Mouse (Mus musculus) heart, embryonic 14.5 days (tissue): ENCODE data around the gene Mettl26. TPM values are rescaled to one million over a fixed set of nuclear protein-coding genes. Genes with fewer than 3 reads are reported as not detected.

Experiments
- ATAC-seq: fragments of 200-750 bp; cut with Nextera tagmentation; 2 replicates; pipeline ENCODE4 v1.8.0; 2017; ENCODE audit warnings: low read depth, moderate TSS enrichment; ENCODE audit not compliant: insufficient number of reproducible peaks, insufficient read depth, low FRiP score
- H3K27ac ChIP-seq, 2 experiments: fragments of 200-500 bp in 1 of 2; fragments of 300-500 bp in 1 of 2; sonication (generic) in 1 of 2; replicated peaks in 1 of 2; 2 replicates each; pipeline ENCODE4 v1.5.1; 2012 to 2014; ENCODE audit warnings: low read depth in 2 of 2, low read length in 2 of 2, control low read depth in 1 of 2, mild to moderate bottlenecking in 1 of 2, mixed read lengths in 1 of 2; ENCODE audit not compliant: control insufficient read depth in 1 of 2, insufficient read depth in 1 of 2
- H3K27me3 ChIP-seq: fragments of 300-500 bp; sonication (generic); 2 replicates; pipeline ENCODE4 v1.6.1; 2014; ENCODE audit warnings: mild to moderate bottlenecking, low read length, control low read depth; ENCODE audit not compliant: control insufficient read depth, insufficient read depth
- H3K36me3 ChIP-seq: fragments of 300-500 bp; sonication (generic); 2 replicates; pipeline ENCODE4 v1.6.1; 2014; ENCODE audit warnings: mild to moderate bottlenecking, control low read depth, low read length, mixed read lengths; ENCODE audit not compliant: control insufficient read depth, insufficient read depth
- H3K4me1 ChIP-seq, 2 experiments: fragments of 200-500 bp in 1 of 2; fragments of 300-500 bp in 1 of 2; sonication (generic) in 1 of 2; 2 replicates each; pipeline ENCODE4 v1.6.1; 2012 to 2014; ENCODE audit warnings: low read length in 2 of 2, control low read depth in 1 of 2, mixed read lengths in 1 of 2; ENCODE audit not compliant: control insufficient read depth in 2 of 2, insufficient read depth in 2 of 2
- H3K4me2 ChIP-seq: fragments of 300-500 bp; sonication (generic); 2 replicates; pipeline ENCODE4 v1.6.1; 2014; ENCODE audit warnings: mild to moderate bottlenecking, low read length
- H3K4me3 ChIP-seq, 2 experiments: fragments of 200-500 bp in 1 of 2; fragments of 300-500 bp in 1 of 2; sonication (generic) in 1 of 2; 2 replicates each; pipeline ENCODE4 v1.5.1; 2012 to 2014; ENCODE audit warnings: low read length in 2 of 2, mild to moderate bottlenecking in 2 of 2, control low read depth in 1 of 2, low read depth in 1 of 2, moderate library complexity in 1 of 2; ENCODE audit not compliant: control insufficient read depth in 1 of 2, insufficient read depth in 1 of 2
- H3K9ac ChIP-seq: fragments of 300-500 bp; sonication (generic); 2 replicates; pipeline ENCODE4 v1.6.1; 2014; ENCODE audit warnings: mild to moderate bottlenecking, low read length
- H3K9me3 ChIP-seq: fragments of 300-500 bp; sonication (generic); 2 replicates; pipeline ENCODE4 v1.6.1; 2016; ENCODE audit warnings: low read length, control low read depth; ENCODE audit not compliant: control insufficient read depth
- WGBS: fragments of 180-500 bp; shearing (Covaris S2); extraction: QIAGEN DNeasy Blood & Tissue Kit; methylation state at CpG from one replicate; pipeline ENCODE4 v1.1.7; 2014; 5-methylcytosine and 5-hydroxymethylcytosine counted together
- polyA plus RNA-seq: library from polyadenylated mRNA; unstranded; fragments of >200 nt; fragmentation: Nextera tagmentation; extraction: Ambion mirVana; gene quantifications from 2 replicates; pipeline ENCODE4 v1.2.1, GENCODE M21; 2014

Gene Mettl26
- polyA plus RNA-seq, 1 experiment from 2014 or later = 41.7 TPM

GRCm38 (mm10) chr17:25838904-25839303, 36.0 kb upstream of the Mettl26 start:
- no peak for ATAC-seq
- no peaks in the 10 kb centered on the region for H3K27me3 ChIP-seq
- H3K9ac ChIP-seq = no peak overlapping the region
- peaks cover 26 to 50% of the 10 kb centered on the region in 2 experiments for H3K4me1 ChIP-seq
- no peak overlapping the region for H3K27ac ChIP-seq
- WGBS = 87% methylated on average over 4 of the region's 4 CpGs
- H3K4me2 ChIP-seq = no peak overlapping the region
- H3K9me3 ChIP-seq = no peaks in the 10 kb centered on the region
- no peak overlapping the region for H3K4me3 ChIP-seq
- H3K36me3 ChIP-seq = peaks cover 74% of the 10 kb centered on the region

DNA sequence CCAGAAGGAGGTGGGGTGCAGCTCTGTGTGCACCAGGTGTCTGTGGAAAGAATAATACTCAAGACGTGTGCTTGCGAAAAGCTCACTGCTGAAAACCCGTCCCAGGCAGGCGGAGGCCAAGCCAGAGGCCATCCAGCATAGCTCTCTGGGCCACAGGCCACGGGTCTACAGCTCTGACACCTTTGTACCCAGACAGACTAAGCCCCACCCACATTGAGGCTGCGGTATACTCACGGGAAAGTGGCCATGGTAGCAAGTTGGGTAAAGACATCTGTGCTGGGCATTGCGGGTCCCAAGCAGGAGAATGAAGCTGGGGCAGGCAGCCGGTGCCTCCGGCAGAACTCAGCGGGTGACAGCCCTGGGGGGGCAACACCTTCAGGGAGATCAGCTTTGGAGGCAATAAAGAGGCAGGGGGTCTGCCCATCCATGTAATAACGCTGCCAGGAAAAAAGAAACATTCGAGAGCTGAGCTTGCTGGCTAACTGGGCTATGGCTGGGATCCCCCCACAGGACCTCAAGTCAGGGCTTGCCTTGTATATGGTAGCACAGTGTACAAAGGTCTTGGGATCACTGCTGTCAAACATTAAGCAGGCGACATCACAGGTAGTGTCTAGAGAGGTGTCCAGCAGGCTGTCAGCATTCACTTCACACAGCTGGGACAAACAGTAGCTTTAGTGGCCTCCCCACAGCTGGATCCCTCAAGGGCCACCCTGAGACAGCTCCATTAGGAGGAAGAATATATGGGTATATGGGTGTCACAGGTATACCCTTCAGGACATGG, 35.2 kb upstream of the Mettl26 start:
- ATAC-seq = no peak
- no peaks in the 10 kb centered on the region for H3K27me3 ChIP-seq
- no peak overlapping the region for H3K27ac ChIP-seq
- H3K36me3 ChIP-seq = peaks cover 71% of the 10 kb centered on the region
- 85% methylated on average over 14 of the region's 14 CpGs for WGBS
- peaks cover 24 to 45% of the 10 kb centered on the region in 2 experiments for H3K4me1 ChIP-seq
- H3K4me2 ChIP-seq = no peak overlapping the region
- no peak overlapping the region for H3K9ac ChIP-seq
- no peak overlapping the region for H3K4me3 ChIP-seq
- no peaks in the 10 kb centered on the region for H3K9me3 ChIP-seq

DNA sequence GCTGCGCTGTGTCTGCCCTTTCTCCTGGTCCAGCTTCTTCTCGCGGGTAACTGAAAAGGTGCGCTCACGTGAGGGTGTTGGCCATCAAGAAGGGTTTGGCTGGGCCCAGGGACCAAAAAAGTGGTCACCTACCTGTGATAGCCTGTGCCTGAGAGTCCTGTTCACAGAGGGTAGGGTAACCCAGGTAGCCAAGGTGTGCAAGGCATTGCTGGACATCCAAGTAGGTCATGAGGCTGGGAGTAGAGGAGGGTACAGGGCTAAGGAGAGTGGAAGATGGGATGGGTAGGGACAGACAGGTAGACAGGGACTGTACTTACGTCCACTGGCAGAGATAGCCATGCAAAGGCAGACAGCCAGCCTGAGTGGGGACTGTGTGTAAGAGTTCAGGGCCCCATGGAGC, 34.4 kb upstream of the Mettl26 start:
- H3K4me3 ChIP-seq = no peak overlapping the region
- no peak overlapping the region for H3K9ac ChIP-seq
- WGBS = 96% methylated on average over 6 of the region's 6 CpGs
- peaks cover 20 to 39% of the 10 kb centered on the region in 2 experiments for H3K4me1 ChIP-seq
- peaks cover 64% of the 10 kb centered on the region for H3K36me3 ChIP-seq
- H3K27ac ChIP-seq = no peak overlapping the region
- no peaks in the 10 kb centered on the region for H3K27me3 ChIP-seq
- H3K4me2 ChIP-seq = no peak overlapping the region
- ATAC-seq = no peak
- H3K9me3 ChIP-seq = no peaks in the 10 kb centered on the region

DNA sequence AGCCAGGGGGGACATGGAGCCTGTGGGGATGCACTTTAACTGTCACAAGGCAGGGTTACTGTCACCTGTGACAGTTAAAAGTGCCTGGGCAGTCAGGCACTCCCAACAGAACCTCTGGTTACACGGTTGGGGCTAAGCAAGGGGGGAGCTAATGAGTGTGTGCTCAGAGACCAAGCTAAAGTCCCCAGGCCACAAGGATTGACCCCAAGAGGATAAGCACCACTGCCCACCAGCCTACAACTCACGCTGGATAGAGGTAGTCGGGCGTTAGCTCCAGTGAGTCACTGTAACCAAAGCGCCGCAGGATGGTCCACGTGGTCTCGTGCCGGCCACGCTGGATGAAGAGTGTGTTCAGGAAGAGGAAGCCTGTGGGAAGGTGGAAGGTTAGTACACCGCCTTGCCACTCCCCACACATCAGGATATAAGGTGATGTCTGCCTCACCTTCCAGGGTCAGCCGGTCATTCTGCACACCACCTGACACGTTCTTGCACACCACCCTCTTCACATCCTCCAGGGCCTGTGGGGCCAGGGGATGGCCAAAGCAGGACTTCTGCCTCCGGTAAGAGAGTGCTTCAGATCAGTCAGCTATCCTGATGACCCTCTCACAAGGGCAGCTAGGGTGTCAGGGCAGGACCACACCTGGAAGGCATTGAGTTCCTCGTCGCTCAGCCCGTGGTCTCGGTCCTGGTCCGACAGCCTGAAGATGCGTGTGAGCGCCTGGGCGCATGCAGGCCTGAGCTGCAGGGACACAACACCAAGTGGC, 33.6 kb upstream of the Mettl26 start, which contains the start of gene Gm20683:
Gene Gm20683, minus strand, starts transcription at position 647 of the 764 bp plus-strand sequence.
- no peak within 1 kb of the TSS for H3K27ac ChIP-seq
- H3K4me3 ChIP-seq = no peak within 1 kb of the TSS
- WGBS = 92% methylated on average over 22 of the region's 22 CpGs
- peaks cover 17 to 32% of the 10 kb centered on the region in 2 experiments for H3K4me1 ChIP-seq
- H3K36me3 ChIP-seq = peaks cover 57% of the 10 kb centered on the region
- H3K4me2 ChIP-seq = no peak within 1 kb of the TSS
- no peaks in the 10 kb centered on the region for H3K27me3 ChIP-seq
- ATAC-seq = no peak
- no peaks in the 10 kb centered on the region for H3K9me3 ChIP-seq
- no peak within 1 kb of the TSS for H3K9ac ChIP-seq

DNA sequence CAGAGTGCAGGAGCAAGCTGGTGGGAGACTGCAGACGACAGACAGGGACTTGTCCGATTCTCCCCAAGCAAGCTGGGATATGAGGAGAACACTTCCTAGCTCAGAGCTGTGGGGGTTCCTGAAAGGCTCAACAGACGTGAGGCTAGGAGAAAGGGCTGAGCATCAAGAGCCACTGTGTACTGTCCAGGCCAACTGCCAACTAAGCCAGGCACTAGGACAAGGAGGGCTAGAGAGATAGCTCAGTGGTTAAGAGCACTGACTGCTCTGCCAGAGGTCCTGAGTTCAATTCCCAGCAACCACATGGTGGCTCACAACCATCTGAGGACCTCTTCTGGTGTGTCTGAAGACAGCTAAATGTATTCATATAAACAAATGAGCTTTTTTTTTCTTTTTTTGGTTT, 32.4 kb upstream of the Mettl26 start:
- Histone ChIP-seq H3K36me3 (peaks cover 56% of the 10 kb centered on the region), H3K9ac (no peak overlapping the region), H3K4me3 (no peak overlapping the region), H3K4me2 (no peak overlapping the region), H3K27ac (no peak overlapping the region), H3K27me3 (no peaks in the 10 kb centered on the region), H3K4me1 (peaks cover 8 to 20% of the 10 kb centered on the region in 2 experiments), H3K9me3 (no peaks in the 10 kb centered on the region)
- no peak for ATAC-seq
- WGBS = 80% methylated on average over 3 of the region's 3 CpGs

- Histone ChIP-seq H3K9me3 (no peaks in the 10 kb centered on the region), H3K4me1 (peaks cover 5 to 15% of the 10 kb centered on the region in 2 experiments), H3K36me3 (peaks cover 54% of the 10 kb centered on the region), H3K9ac (peak overlapping the region; percentile 96), H3K27me3 (no peaks in the 10 kb centered on the region), H3K4me2 (peak overlapping the region; percentile 88), H3K27ac (no peak overlapping the region), H3K4me3 (peak overlapping the region; percentile 76 to 91)
- no peak for ATAC-seq
- WGBS = 92% methylated on average over 4 of the region's 4 CpGs
Measured at GRCm38 (mm10) chr17:25843122-25843521, 31.8 kb upstream of the Mettl26 start.

- Histone ChIP-seq H3K27ac (peak overlapping the region; percentile 28 to 89), H3K9ac (peak overlapping the region; percentile 96), H3K4me2 (peak overlapping the region; percentile 88), H3K9me3 (no peaks in the 10 kb centered on the region), H3K4me1 (peaks cover 5 to 15% of the 10 kb centered on the region in 2 experiments), H3K27me3 (no peaks in the 10 kb centered on the region), H3K4me3 (peak overlapping the region; percentile 76 to 91), H3K36me3 (peaks cover 52% of the 10 kb centered on the region)
- peak; percentile 10 for ATAC-seq
- 1% methylated on average over 38 of the region's 38 CpGs for WGBS
Measured at GRCm38 (mm10) chr17:25843636-25844395, 31.1 kb upstream of the Mettl26 start.
